Mouse (Mus musculus): ENCODE results near the gene Med6. TPM values are rescaled to one million over a fixed set of nuclear protein-coding genes. Genes with fewer than 3 reads are reported as not detected.

Med6 gene
- polyA plus RNA-seq, 1 experiment from 2014 or later = 38.8 TPM

- ChIA-PET CTCF (no interaction called here), POLR2A (no interaction called here)
- H3K27me3 ChIP-seq = no peaks in the 10 kb centered on the region
- peak; percentile 45 for ATAC-seq
- in situ Hi-C loops (cut with MboI; ENCODE audit: low pct_unique_long_range_greater_than_20kb) = no loop called here
- DNase-seq (ENCODE audit: low read depth, low spot score) = peak; percentile 55
- TF ChIP-seq CTCF (IDR thresholded peaks at IDR 0.05) = no peak
Measured at GRCm38 (mm10) chr12:81626226-81626861, 31.5 kb upstream of the Med6 start.

GRCm38 (mm10) chr12:81623377-81623776 is 28.6 kb upstream of the Med6 start:
- in situ Hi-C loops (cut with MboI; ENCODE audit: low pct_unique_long_range_greater_than_20kb) = loop anchor here (5.0 to 25.0 kb wide), 3 partner anchors 74 to 289 kb away; no protein-coding TSS in a partner anchor
- TF ChIP-seq CTCF (IDR thresholded peaks at IDR 0.05) = no peak
- H3K27me3 ChIP-seq = no peaks in the 10 kb centered on the region
- ATAC-seq (no peak), DNase-seq (ENCODE audit: low read depth, low spot score) (no peak)
- ChIA-PET CTCF (no interaction called here), POLR2A (no interaction called here)

- ChIA-PET POLR2A (interaction anchor here (0.7 kb wide), 1 partner anchor 105 kb away, joined by 3 read pairs; no protein-coding TSS in a partner anchor), CTCF (interaction anchor here (0.8 to 2.4 kb wide), 10 partner anchors 10 to 117 kb away, joined by 3 to 8 read pairs (median 3); partner anchors contain the start of gene Ttc9)
- peak; percentile 65 for ATAC-seq
- no peak for DNase-seq (ENCODE audit: low read depth, low spot score)
- in situ Hi-C loops (cut with MboI; ENCODE audit: low pct_unique_long_range_greater_than_20kb) = loop anchor here (25.0 kb wide), 1 partner anchor 293 kb away; no protein-coding TSS in a partner anchor
- TF ChIP-seq CTCF (IDR thresholded peaks at IDR 0.05) = peak; percentile 90
- no peaks in the 10 kb centered on the region for H3K27me3 ChIP-seq
Measured at GRCm38 (mm10) chr12:81619302-81619701, 24.5 kb upstream of the Med6 start.

- POLR2A ChIA-PET = no interaction called here
- no peak for TF ChIP-seq CTCF (IDR thresholded peaks at IDR 0.05)
- no peak for ATAC-seq
- in situ Hi-C loops (cut with MboI; ENCODE audit: low pct_unique_long_range_greater_than_20kb) = loop anchor here (25.0 kb wide), 1 partner anchor 295 kb away; no protein-coding TSS in a partner anchor
- no peaks in the 10 kb centered on the region for H3K27me3 ChIP-seq
- no peak for DNase-seq (ENCODE audit: low read depth, low spot score)
- CTCF ChIA-PET = interaction anchor here (1.4 kb wide), 1 partner anchor 172 kb away, joined by 3 read pairs; no protein-coding TSS in a partner anchor
Measured at GRCm38 (mm10) chr12:81616980-81617379, 22.2 kb upstream of the Med6 start.

GRCm38 (mm10) chr12:81615807-81616206 is 21.0 kb upstream of the Med6 start:
- ATAC-seq (no peak), DNase-seq (ENCODE audit: low read depth, low spot score) (no peak)
- ChIA-PET POLR2A (no interaction called here), CTCF (interaction anchor here (1.4 kb wide), 1 partner anchor 173 kb away, joined by 3 read pairs; no protein-coding TSS in a partner anchor)
- in situ Hi-C loops (cut with MboI; ENCODE audit: low pct_unique_long_range_greater_than_20kb) = loop anchor here (25.0 kb wide), 1 partner anchor 296 kb away; no protein-coding TSS in a partner anchor
- H3K27me3 ChIP-seq = no peaks in the 10 kb centered on the region
- no peak for TF ChIP-seq CTCF (IDR thresholded peaks at IDR 0.05)

- DNase-seq (ENCODE audit: low read depth, low spot score) = no peak
- TF ChIP-seq CTCF (IDR thresholded peaks at IDR 0.05) = no peak
- ATAC-seq = no peak
- H3K27me3 ChIP-seq = no peaks in the 10 kb centered on the region
- ChIA-PET CTCF (interaction anchor here (1.0 to 1.5 kb wide), 3 partner anchors 10 to 179 kb away, joined by 3 to 5 read pairs (median 3); no protein-coding TSS in a partner anchor), POLR2A (no interaction called here)
- in situ Hi-C loops (cut with MboI; ENCODE audit: low pct_unique_long_range_greater_than_20kb) = loop anchor here (25.0 kb wide), 1 partner anchor 303 kb away; no protein-coding TSS in a partner anchor
Measured at GRCm38 (mm10) chr12:81609445-81609844, 14.6 kb upstream of the Med6 start.

- in situ Hi-C loops (cut with MboI; ENCODE audit: low pct_unique_long_range_greater_than_20kb) = loop anchor here (25.0 kb wide), 1 partner anchor 307 kb away; no protein-coding TSS in a partner anchor
- no peak for TF ChIP-seq CTCF (IDR thresholded peaks at IDR 0.05)
- H3K27me3 ChIP-seq = no peaks in the 10 kb centered on the region
- CTCF ChIA-PET = no interaction called here
- no peak for ATAC-seq
- POLR2A ChIA-PET = no interaction called here
- no peak for DNase-seq (ENCODE audit: low read depth, low spot score)
Measured at GRCm38 (mm10) chr12:81604995-81605784, 10.4 kb upstream of the Med6 start.

GRCm38 (mm10) chr12:81596547-81597262 is 1.9 kb upstream of the Med6 start:
- no peak for ATAC-seq
- ChIA-PET CTCF (no interaction called here), POLR2A (no interaction called here)
- H3K27me3 ChIP-seq = no peaks in the 10 kb centered on the region
- in situ Hi-C loops (cut with MboI; ENCODE audit: low pct_unique_long_range_greater_than_20kb) = no loop called here
- no peak for TF ChIP-seq CTCF (IDR thresholded peaks at IDR 0.05)
- no peak for DNase-seq (ENCODE audit: low read depth, low spot score)

- no peak for TF ChIP-seq CTCF (IDR thresholded peaks at IDR 0.05)
- ChIA-PET CTCF (no interaction called here), POLR2A (no interaction called here)
- no peak for ATAC-seq
- H3K27me3 ChIP-seq = no peaks in the 10 kb centered on the region
- in situ Hi-C loops (cut with MboI; ENCODE audit: low pct_unique_long_range_greater_than_20kb) = no loop called here
- DNase-seq (ENCODE audit: low read depth, low spot score) = no peak
Measured at GRCm38 (mm10) chr12:81568374-81568773, 26.4 kb downstream of the Med6 start, which contains the start of gene Adam21. Adam21 (minus strand) TSS chr12:81568474.

GRCm38 (mm10) chr12:81567931-81568330 is 26.9 kb downstream of the Med6 start:
- TF ChIP-seq CTCF (IDR thresholded peaks at IDR 0.05) = no peak
- ChIA-PET POLR2A (no interaction called here), CTCF (no interaction called here)
- DNase-seq (ENCODE audit: low read depth, low spot score) = no peak
- in situ Hi-C loops (cut with MboI; ENCODE audit: low pct_unique_long_range_greater_than_20kb) = no loop called here
- ATAC-seq = no peak
- H3K27me3 ChIP-seq = no peaks in the 10 kb centered on the region
